Mouse (Mus musculus) frontal cortex, adult 2 months (tissue): ENCODE data around the gene Il20rb. TPM values are rescaled to one million over a fixed set of nuclear protein-coding genes. Genes with fewer than 3 reads are reported as not detected.

Source experiments
- DNase-seq, 2 experiments: peaks; one replicate each; pipeline ENCODE4 v3.0.0; 2022; ENCODE audit warnings: low spot score in 1 of 2; ENCODE audit errors: extremely low spot score in 1 of 2
- polyA plus RNA-seq: library from polyadenylated mRNA; depleted of rRNA; stranded (reverse); fragments of >200 nt; gene quantifications from 2 replicates; pipeline ENCODE4 v1.2.3, GENCODE M21; 2012; rRNA removed

Gene Il20rb
- polyA plus RNA-seq, 1 experiment, result 1.5 TPM

- no peak for DNase-seq
Observed at GRCm38 (mm10) chr9:100436865-100437595, 49.6 kb downstream of the Il20rb start.

GRCm38 (mm10) chr9:100431355-100431754 is 55.2 kb downstream of the Il20rb start:
- DNase-seq, result no peak

DNA sequence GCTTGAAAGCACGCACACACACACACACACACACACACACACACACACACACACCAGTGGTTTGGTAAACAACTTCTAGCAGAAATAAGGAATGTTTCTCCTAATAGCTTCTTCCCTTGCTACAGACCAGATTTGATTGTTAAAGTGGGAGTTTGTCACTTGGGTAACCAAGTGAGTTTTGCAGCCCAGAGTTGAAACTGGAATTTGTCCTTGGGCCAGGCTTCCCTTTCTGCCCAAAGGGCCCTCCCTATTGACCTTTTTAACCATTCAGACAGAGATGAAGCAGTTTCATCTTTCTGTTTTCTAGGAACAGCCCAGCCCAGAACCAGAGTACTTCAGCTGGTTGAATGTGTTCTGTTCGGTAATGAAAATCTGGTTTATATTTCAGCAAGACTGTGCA is 55.7 kb downstream of the Il20rb start:
- DNase-seq, result no peak

DNA sequence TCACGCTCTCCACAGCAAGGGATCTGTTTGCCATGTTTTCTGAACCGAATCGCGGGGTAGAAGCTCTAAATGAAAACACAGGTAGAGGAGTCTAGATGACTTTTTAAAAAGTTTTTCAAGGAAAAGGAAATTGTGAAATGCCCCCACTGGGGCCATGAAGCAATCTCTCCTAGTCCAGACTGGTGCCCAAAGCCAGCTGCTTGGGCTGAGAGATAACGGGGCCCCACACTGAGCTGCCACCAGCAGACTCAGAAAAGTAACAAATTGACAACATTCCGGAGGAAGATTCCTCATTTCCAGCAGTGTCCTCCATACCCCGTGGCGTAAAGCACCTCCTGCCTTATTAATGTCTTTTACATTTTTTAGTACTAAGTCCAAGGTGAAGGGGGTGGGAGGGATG is 66.9 kb downstream of the Il20rb start:
- DNase-seq, result no peak

GRCm38 (mm10) chr9:100419103-100419502 is 67.5 kb downstream of the Il20rb start:
- no peak for DNase-seq

DNA sequence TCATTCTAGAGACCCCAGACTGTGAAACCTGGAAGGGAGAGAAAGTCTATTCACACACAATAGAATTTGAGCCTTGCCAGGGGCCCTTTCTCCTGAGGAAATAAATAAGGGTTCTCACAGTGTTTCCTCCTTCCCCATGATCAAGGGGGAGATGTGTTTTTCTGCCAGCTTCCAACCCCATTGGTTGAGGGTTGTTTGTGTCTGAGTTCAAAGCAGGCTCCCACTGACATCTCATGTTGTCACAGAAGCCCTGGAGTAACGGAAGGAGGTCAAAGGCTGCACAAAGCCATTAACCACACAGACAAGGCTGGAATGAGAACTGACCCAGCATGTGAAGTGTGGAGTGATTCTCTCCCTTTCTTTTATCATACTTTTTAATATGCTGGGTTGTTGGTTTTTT is 69.8 kb downstream of the Il20rb start:
- no peak for DNase-seq

- DNase-seq, result no peak
Observed at GRCm38 (mm10) chr9:100416299-100416698, 70.3 kb downstream of the Il20rb start.

DNA sequence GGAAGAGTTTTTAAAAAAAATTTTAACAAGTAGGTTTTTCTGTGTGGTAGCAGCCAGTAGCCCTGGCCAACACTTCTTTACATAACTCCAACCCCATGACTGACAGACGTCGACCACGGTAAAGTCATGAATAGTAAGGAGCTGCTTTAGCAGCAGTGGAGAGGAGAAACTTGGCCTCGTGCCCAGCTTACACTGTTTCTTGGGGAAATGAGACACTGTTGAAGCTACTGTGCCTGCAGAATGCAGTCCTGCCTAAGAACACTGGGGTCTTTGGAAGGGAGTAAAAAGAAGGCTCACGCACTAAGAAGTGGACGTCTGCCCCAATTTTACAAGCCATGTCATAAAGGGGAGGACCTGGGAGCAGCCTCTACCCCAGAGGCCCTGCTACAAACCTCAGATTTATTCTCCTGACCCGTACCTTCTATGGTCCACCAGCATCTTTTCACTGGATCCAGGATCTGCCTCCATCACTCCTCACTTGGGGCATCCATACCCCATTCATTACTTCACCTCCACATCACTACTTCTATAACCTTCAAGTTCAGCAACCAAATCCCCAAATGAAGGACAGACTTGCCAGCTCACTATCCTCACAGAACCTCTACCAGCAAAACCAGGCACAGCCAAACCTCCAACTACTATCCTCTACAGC is 71.1 kb downstream of the Il20rb start:
- DNase-seq, result peak in 1 of 2 experiments; percentile 58

Other genes starting within 250 kb of the Il20rb start
- gene Nck1, start 59.3 kb upstream of the Il20rb start, polyA plus RNA-seq, result 28.0 and 31.8 TPM in 2 replicates
- 21.0 and 23.6 TPM in 2 replicates for gene Slc35g2, start 84.3 kb upstream of the Il20rb start, polyA plus RNA-seq
- 27.2 and 27.8 TPM in 2 replicates for gene Stag1, start 111.0 kb upstream of the Il20rb start, polyA plus RNA-seq